Mouse (Mus musculus) yolk sac, embryonic 10.5 days (tissue): ENCODE data around the gene Emilin3.

Source experiments
- DNase-seq: peaks from one replicate; pipeline ENCODE4 v3.0.0-alpha.2; 2017; ENCODE audit warnings: low spot score

The Emilin3 gene

DNA sequence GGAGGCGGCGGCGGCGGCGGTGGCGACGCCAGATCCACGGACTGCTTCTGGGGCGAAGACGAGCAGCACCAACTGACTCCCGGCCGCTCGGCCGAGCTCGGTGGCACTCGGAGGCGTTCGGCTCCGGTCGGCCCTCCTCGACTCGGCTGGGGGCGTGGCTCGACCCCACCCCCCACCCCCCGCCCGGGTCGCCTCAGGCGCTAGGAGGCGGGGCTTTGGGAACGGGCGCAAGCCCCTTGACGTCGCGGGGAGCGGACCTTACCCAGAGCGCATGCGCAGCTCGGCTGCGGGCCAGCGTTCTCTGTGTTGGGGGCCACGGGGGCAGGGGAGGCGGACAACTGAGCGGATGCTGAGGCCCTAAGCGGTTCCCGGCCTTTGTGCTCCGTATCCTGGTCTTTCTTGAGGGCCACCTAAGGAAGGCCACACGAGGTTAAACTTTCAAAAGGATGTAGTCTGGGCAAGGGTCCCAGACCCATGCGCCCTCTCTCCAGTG lies 39.2 kb downstream of the Emilin3 start, which contains the start of gene Zhx3:
Zhx3 (minus strand) TSS at position 109 of the 493 bp plus-strand sequence.
- peak; percentile 96 for DNase-seq

DNA sequence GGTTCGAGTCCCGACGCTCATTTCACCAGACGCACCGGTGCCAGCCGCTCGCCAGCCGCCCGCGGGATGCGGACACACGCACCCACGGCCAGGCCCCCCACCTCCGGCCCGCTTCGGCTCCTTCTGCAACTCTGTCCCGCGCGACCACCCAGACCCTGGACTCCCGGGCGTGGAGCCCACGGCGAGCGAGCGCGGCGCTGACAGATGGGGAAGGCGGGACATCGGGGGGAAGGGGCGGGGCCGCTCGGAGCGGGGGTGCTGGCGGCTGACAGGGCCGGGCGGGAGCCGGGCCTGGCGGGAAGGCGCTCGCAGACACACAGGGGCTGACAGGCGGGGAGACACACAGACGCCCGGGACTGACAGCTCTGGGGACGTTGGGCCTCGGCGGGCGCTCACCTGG lies 39.7 kb downstream of the Emilin3 start:
- peak; percentile 84 for DNase-seq

DNA sequence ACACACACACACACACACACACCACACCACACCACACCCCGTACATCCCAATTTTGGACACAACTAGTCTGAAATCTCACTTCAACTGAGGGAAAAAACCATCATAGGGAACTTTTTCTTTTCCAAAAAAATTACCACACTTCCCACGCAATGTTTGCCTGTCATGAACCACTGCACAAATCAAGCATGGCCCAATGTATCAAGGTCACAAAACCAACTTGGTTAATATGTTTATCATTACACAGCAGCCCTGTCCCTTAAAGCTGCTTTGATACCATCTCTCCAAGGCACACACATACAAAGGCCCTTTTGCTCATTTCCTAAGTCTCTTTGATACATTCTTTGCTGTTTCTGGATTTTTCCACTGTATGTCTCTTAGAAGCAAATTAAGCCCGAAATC lies 40.8 kb downstream of the Emilin3 start:
- no peak for DNase-seq

DNA sequence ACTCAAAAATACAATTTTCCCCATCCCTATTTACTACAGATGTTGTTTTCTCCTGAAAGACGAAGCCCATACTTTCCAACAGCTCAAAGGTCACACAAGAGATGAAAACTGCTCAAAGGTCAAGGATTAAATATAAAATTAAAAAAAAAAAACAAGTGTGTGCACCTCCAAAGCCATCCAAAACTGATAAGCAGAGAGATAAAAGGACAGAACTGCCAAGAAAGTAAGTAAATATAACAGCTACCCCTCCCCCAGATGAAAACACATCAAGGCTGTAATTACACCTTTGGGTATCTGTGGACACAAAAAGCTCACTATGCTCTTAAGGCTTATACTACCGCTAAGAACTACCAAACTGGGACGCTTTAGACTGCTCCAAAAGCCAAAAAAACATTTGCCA lies 42.7 kb downstream of the Emilin3 start:
- DNase-seq: no peak

DNA sequence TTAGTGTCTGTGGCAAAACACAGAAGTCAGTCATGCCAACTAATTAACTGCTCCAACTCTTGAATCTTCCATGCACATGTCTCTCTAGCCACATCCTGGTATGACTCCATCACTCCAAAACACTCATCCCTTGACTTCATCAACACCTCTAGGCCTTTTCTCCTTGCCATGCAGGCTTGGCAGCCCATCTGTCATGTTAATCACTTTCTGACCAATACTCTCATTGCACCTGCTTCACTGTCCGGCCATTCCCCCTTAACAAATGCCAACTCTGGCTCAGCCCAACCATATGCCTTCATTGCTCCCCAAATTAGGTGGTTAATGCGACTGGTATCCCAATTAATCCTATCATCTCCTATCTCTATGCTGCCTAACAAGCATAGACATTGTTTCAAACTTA lies 46.9 kb downstream of the Emilin3 start:
- no peak for DNase-seq

DNA sequence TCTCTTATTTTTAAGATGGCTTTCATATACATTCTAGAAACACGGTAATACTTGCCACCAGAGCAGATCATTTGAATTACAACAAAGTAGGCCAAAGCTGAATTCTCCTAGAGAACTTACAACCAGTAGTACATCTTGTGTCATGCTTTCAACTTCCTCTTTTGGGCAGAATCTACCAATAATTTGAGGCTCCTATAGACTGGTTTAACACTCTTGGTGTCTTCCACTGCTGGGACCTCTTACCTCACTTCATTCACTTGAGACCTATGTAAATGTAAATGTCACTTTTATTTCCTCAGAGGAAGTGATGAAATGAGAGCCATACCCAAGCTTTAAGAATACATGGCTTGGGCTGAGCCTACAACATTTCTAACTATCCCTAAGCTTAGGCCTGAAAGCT lies 48.0 kb downstream of the Emilin3 start:
- DNase-seq: no peak

DNA sequence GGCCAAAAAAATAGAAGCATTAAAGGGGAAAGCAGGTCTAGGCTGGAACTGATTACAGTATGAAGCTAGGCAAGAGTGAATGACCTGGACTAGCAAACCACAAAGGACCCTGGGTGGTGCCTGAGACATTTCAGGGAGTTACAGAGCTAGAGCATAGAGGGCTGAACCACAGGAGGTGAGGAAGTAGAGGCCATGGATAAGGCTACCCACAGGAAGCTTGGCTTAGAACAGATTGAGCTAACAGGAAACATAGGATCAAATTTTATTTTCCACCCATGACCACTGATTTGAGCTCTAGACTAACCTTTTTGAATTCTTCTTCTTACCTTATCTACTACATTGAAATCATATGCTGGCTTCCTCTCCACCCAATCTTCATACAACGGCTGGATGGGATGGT lies 51.8 kb downstream of the Emilin3 start:
- no peak for DNase-seq
